Mouse (Mus musculus) limb, embryonic 14.5 days (tissue): ENCODE results near the gene Gm49510. TPM values are rescaled to one million over a fixed set of nuclear protein-coding genes. Genes with fewer than 3 reads are reported as not detected.

ENCODE experiments used
- ATAC-seq: fragments of 200-750 bp; cut with Nextera tagmentation; 2 replicates; pipeline ENCODE4 v1.8.0; 2017; ENCODE audit warnings: low read depth, moderate number of reproducible peaks, moderate TSS enrichment; ENCODE audit not compliant: low FRiP score
- DNase-seq: peaks from one replicate; pipeline ENCODE4 v3.0.0-alpha.2; 2015; ENCODE audit warnings: low spot score
- H3K27ac ChIP-seq: fragments of 300-500 bp; sonication (generic); replicated peaks from 2 replicates; pipeline ENCODE4 v1.5.1; 2014; ENCODE audit warnings: low read depth, mild to moderate bottlenecking, low read length, moderate library complexity, mixed read lengths
- H3K27me3 ChIP-seq: fragments of 300-500 bp; sonication (generic); 2 replicates; pipeline ENCODE4 v1.6.1; 2014; ENCODE audit warnings: low read length, mixed read lengths; ENCODE audit not compliant: control insufficient read depth, insufficient read depth
- H3K36me3 ChIP-seq: fragments of 300-500 bp; sonication (generic); 2 replicates; pipeline ENCODE4 v1.6.1; 2014; ENCODE audit warnings: mild to moderate bottlenecking, low read length, moderate library complexity, mixed read lengths; ENCODE audit not compliant: control insufficient read depth, insufficient read depth
- H3K4me1 ChIP-seq: fragments of 300-500 bp; sonication (generic); 2 replicates; pipeline ENCODE4 v1.6.1; 2014; ENCODE audit warnings: antibody characterized with exemption, low read length, mixed read lengths; ENCODE audit not compliant: control insufficient read depth, insufficient read depth
- H3K4me2 ChIP-seq: fragments of 300-500 bp; sonication (generic); replicated peaks from 2 replicates; pipeline ENCODE4 v1.6.1; 2014; ENCODE audit warnings: low read depth, mild to moderate bottlenecking, low read length, moderate library complexity; ENCODE audit not compliant: severe bottlenecking
- H3K4me3 ChIP-seq: fragments of 300-500 bp; sonication (generic); replicated peaks from 2 replicates; pipeline ENCODE4 v1.5.1; 2014; ENCODE audit warnings: low read length
- H3K9ac ChIP-seq: fragments of 300-500 bp; sonication (generic); 2 replicates; pipeline ENCODE4 v1.6.1; 2014; ENCODE audit warnings: mild to moderate bottlenecking, low read depth, low read length, moderate library complexity; ENCODE audit not compliant: severe bottlenecking
- H3K9me3 ChIP-seq: fragments of 300-500 bp; sonication (generic); 2 replicates; pipeline ENCODE4 v1.6.1; 2016; ENCODE audit warnings: low read length; ENCODE audit not compliant: control insufficient read depth
- POLR2A ChIP-seq: fragments of 200-500 bp; IDR thresholded peaks from 2 replicates; pipeline ENCODE4 v1.8.0; 2012; ENCODE audit warnings: inconsistent platforms, mild to moderate bottlenecking, moderate library complexity, borderline replicate concordance; ENCODE audit not compliant: insufficient read depth, insufficient read length; ENCODE audit errors: extremely low read depth
- WGBS: fragments of 180-500 bp; shearing (Covaris S2); extraction: QIAGEN DNeasy Blood & Tissue Kit; methylation state at CpG from one replicate; pipeline ENCODE4 v1.1.7; 2014; 5-methylcytosine and 5-hydroxymethylcytosine counted together
- polyA plus RNA-seq, 2 experiments: library from polyadenylated mRNA; depleted of rRNA in 1 of 2; stranded (reverse) in 1 of 2; unstranded in 1 of 2; fragments of >200 nt; fragmentation: Nextera tagmentation in 1 of 2; extraction: Ambion mirVana in 1 of 2; gene quantifications; 2 replicates each; pipeline versions ENCODE4 v1.2.1 to v1.2.3; 2012 to 2014

The Gm49510 gene
- polyA plus RNA-seq, 2 experiments, result 0.20 to 0.92 TPM

DNA sequence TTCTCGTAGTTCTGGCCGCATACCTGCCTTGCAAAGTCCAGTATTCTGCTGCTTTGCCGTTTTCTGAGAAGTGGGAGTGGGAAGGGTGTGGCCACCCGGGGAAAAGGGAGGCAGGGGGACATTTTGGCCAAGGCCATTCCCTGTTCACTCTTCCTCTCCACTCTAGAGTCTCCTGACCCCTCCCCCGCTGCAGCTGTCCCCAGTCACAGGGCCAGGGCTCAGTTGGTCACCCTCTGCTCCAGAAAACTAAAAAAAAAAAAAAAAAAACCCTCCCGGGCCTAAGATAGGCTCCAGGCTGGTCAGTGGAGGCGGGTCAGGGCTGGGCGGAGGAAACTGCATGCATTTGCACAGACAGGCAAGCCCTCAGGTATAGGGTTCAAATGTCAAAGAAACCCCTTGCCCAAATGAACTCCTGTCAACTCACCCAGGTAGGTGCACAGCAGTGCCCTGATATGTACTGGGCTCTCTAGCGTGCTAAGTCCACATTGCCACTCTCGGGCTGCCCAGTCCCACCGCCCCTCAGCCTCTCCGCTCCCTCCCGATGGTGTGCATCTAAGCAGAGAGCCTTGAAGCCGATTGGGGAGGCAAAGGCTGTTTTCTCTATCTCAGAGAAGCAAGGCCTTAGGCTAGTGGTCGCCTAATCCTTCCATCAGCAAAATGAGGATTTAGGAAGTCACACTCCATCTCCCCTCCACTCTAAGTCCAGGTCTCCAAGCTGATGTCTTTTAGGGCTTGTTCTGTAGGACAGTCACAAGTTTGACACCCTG, 27.7 kb downstream of the Gm49510 start:
- Histone ChIP-seq H3K4me2 (peak overlapping the region; percentile 94), H3K27ac (peak overlapping the region; percentile 89), H3K4me3 (peak overlapping the region; percentile 59), H3K9ac (peak overlapping the region; percentile 75), H3K9me3 (no peaks in the 10 kb centered on the region), H3K4me1 (peaks cover 22% of the 10 kb centered on the region), H3K36me3 (peaks cover 17% of the 10 kb centered on the region), H3K27me3 (no peaks in the 10 kb centered on the region)
- 16% methylated on average over 13 of the region's 15 CpGs for WGBS
- ATAC-seq, result no peak
- TF ChIP-seq POLR2A, result no peak
- DNase-seq, result no peak

DNA sequence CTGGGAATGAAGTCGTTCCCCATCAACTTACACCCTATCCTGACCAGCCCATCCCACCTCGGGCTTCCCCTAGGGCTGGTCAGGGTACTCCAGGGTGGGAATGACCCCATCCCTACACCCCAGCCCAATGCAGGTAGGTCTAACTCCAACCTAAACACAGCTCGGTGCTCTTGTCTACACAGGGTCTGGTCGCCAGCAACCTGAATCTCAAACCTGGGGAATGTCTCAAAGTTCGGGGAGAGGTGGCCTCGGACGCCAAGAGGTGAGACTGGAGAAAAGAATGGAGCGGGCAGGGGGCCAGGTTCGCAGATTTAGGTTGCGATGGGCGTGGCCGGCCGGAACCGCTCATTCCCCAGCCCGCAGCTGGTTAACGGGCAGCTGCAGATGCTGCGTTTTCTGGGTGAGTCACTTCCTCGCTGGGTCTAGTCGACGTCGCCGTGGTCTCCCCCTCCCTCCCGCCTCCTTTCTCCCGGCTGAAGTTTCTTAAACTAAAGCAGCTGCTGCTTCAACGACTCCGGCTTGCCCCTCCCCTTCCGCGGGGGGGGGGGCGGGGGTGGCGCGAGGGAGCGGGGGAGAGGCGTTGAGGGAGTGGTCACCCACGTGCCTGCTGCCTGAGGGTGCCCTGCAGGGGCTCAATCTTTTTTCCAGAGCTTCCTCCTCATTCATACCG, 28.5 kb downstream of the Gm49510 start:
- WGBS, result 1% methylated on average over 27 of the region's 35 CpGs
- TF ChIP-seq POLR2A, result no peak
- H3K27ac ChIP-seq, result peak overlapping the region; percentile 89
- H3K27me3 ChIP-seq, result no peaks in the 10 kb centered on the region
- H3K4me1 ChIP-seq, result peaks cover 22% of the 10 kb centered on the region
- peak overlapping the region; percentile 59 for H3K4me3 ChIP-seq
- H3K36me3 ChIP-seq, result peaks cover 17% of the 10 kb centered on the region
- DNase-seq (peak; percentile 93), ATAC-seq (peak; percentile 66)
- no peaks in the 10 kb centered on the region for H3K9me3 ChIP-seq
- peak overlapping the region; percentile 94 for H3K4me2 ChIP-seq
- H3K9ac ChIP-seq, result peak overlapping the region; percentile 75

DNA sequence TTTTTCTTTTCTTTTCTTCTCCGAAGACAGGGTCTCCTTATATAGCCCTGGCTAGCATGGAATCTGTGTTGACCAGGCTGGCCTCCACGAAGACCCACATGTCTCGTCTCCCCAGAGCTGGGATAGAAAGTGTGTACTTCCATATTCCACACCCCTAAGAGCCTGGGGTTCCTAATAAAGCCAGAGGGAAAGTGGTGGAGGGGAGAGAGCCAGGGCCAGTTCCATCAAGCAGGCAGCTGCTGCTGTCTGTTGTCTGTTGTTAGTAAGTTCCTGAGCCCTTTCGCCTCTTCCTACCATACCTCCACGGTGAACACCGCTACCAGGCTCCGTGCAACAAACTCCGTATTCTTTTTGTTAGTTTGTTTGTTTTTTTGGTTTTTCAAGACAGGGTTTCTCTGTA, 29.1 kb downstream of the Gm49510 start:
- no peak for TF ChIP-seq POLR2A
- Histone ChIP-seq H3K27me3 (no peaks in the 10 kb centered on the region), H3K4me3 (peak overlapping the region; percentile 59), H3K27ac (peak overlapping the region; percentile 89), H3K4me1 (peaks cover 19% of the 10 kb centered on the region), H3K9me3 (no peaks in the 10 kb centered on the region), H3K9ac (peak overlapping the region; percentile 75), H3K4me2 (peak overlapping the region; percentile 94), H3K36me3 (peaks cover 17% of the 10 kb centered on the region)
- ATAC-seq (no peak), DNase-seq (no peak)
- 46% methylated on average over 7 of the region's 8 CpGs for WGBS

DNA sequence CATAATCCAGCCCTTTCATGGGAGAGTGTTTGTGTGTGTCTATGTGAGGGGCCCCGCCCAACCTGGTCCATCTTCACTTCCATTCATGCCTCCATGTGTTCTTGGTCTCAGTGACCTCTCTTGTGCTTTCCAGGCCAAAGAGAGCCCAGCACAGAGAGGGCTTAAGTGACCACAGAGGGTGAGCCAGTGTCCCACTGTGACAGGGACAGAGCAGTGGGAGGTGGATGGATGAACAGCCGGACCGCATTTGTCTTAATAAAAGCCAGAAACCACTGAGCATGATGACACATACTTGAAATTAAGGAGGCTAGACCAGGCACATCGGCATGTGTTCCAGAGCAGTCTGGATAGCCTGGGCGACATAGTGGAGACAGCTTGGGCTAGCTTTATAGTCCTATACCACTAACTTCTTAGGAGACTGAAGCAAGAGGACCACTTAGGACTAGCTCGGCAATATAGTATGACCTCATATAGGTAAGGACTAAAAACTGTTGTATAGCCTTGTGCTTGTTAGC, 30.8 kb downstream of the Gm49510 start:
- WGBS, result 85% methylated on average over 6 of the region's 6 CpGs
- no peak for TF ChIP-seq POLR2A
- no peaks in the 10 kb centered on the region for H3K9me3 ChIP-seq
- no peak overlapping the region for H3K4me2 ChIP-seq
- peaks cover 17% of the 10 kb centered on the region for H3K36me3 ChIP-seq
- no peak overlapping the region for H3K9ac ChIP-seq
- H3K27ac ChIP-seq, result no peak overlapping the region
- no peaks in the 10 kb centered on the region for H3K27me3 ChIP-seq
- DNase-seq (no peak), ATAC-seq (no peak)
- H3K4me3 ChIP-seq, result no peak overlapping the region
- H3K4me1 ChIP-seq, result peaks cover 14% of the 10 kb centered on the region

DNA sequence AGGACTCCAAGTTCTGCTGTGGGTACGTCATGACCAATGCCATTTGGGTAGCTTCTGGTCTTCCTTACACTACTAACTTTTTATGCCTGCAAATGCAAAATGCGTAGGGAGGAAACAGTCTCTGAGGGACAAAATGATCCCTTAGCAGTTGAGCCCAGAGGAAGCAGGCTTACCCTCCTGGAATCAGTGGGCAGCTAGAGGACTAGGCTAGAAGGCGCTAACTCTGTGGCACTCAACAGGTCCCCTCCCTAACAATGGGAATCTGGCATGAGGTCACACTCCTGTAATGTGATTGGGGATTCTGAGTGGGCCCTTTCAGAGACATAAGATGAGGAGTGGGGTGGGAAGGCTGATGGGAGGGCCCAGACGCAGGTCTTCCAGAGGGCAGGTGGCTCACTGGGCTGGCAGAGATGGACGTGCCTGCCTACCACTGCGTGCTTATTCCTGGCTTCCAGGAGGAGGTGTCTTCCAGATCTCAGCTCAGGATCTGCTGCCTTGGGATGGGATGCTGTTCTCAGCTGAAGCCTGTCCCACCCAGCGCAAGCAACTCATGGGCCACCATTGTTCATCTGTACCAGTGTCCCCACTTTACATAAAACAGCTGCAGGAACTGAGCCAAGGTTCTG, 31.4 kb downstream of the Gm49510 start:
- DNase-seq, result no peak
- no peak overlapping the region for H3K9ac ChIP-seq
- no peak overlapping the region for H3K4me3 ChIP-seq

More for the DNA sequence above, 31.4 kb downstream of the Gm49510 start:
- H3K36me3 ChIP-seq, result peaks cover 17% of the 10 kb centered on the region
- ATAC-seq, result no peak
- no peak for TF ChIP-seq POLR2A
- H3K4me2 ChIP-seq, result no peak overlapping the region
- H3K4me1 ChIP-seq, result peaks cover 12% of the 10 kb centered on the region
- 82% methylated on average over 7 of the region's 7 CpGs for WGBS
- H3K9me3 ChIP-seq, result no peaks in the 10 kb centered on the region
- H3K27ac ChIP-seq, result no peak overlapping the region
- H3K27me3 ChIP-seq, result no peaks in the 10 kb centered on the region
